Mouse (Mus musculus) v-Abl transformed pro-B cells (cell line): ENCODE results near the gene Cdkn2d.

ENCODE experiments used
- in situ Hi-C, 2 experiments: fragments of 400-800 bp; cut with MboI; formaldehyde crosslinking; loops; one replicate each; pipeline ENCODE4 v1.15.1; 2025; ENCODE audit not compliant: unreplicated experiment in 2 of 2

Gene Cdkn2d

GRCm38 (mm10) chr9:21291022-21291787, at the start of gene Cdkn2d:
Gene Cdkn2d (minus strand): TSS chr9:21291407.
- in situ Hi-C loops: no loop called here

GRCm38 (mm10) chr9:21340411-21340810, 49.2 kb upstream of the Cdkn2d start:
- in situ Hi-C loops: no loop called here

- in situ Hi-C loops: no loop called here
Measured at GRCm38 (mm10) chr9:21337652-21338051, 46.4 kb upstream of the Cdkn2d start.

GRCm38 (mm10) chr9:21336491-21336890, 45.3 kb upstream of the Cdkn2d start:
- in situ Hi-C loops: no loop called here

GRCm38 (mm10) chr9:21335391-21335790, 44.2 kb upstream of the Cdkn2d start:
- in situ Hi-C loops: no loop called here

GRCm38 (mm10) chr9:21334747-21335146, 43.5 kb upstream of the Cdkn2d start:
- in situ Hi-C loops: no loop called here

- in situ Hi-C loops: no loop called here
Measured at GRCm38 (mm10) chr9:21333523-21333922, 42.3 kb upstream of the Cdkn2d start.

- in situ Hi-C loops: no loop called here
Measured at GRCm38 (mm10) chr9:21332161-21333061, 41.2 kb upstream of the Cdkn2d start.

GRCm38 (mm10) chr9:21331365-21332140, 40.3 kb upstream of the Cdkn2d start:
- in situ Hi-C loops: no loop called here

GRCm38 (mm10) chr9:21329699-21330289, 38.6 kb upstream of the Cdkn2d start:
- in situ Hi-C loops: no loop called here

GRCm38 (mm10) chr9:21329041-21329440, 37.8 kb upstream of the Cdkn2d start:
- in situ Hi-C loops: no loop called here

GRCm38 (mm10) chr9:21328041-21328440, 36.8 kb upstream of the Cdkn2d start:
- in situ Hi-C loops: no loop called here

GRCm38 (mm10) chr9:21327569-21327968, 36.4 kb upstream of the Cdkn2d start:
- in situ Hi-C loops: no loop called here

- in situ Hi-C loops: loop anchor here in 1 of 2 experiments (25.0 kb wide), 1 partner anchor 162 kb away; the partner anchor contains the start of gene Pde4a
Measured at GRCm38 (mm10) chr9:21324269-21324668, 33.1 kb upstream of the Cdkn2d start.

GRCm38 (mm10) chr9:21322917-21323297, 31.7 kb upstream of the Cdkn2d start:
- in situ Hi-C loops: loop anchor here in 1 of 2 experiments (25.0 kb wide), 1 partner anchor 161 kb away; the partner anchor contains the start of gene Pde4a

- in situ Hi-C loops: loop anchor here in 1 of 2 experiments (25.0 kb wide), 1 partner anchor 160 kb away; the partner anchor contains the start of gene Pde4a
Measured at GRCm38 (mm10) chr9:21322211-21322916, 31.2 kb upstream of the Cdkn2d start.

GRCm38 (mm10) chr9:21321513-21321835, 30.3 kb upstream of the Cdkn2d start:
- in situ Hi-C loops: loop anchor here in 1 of 2 experiments (25.0 kb wide), 1 partner anchor 159 kb away; the partner anchor contains the start of gene Pde4a

GRCm38 (mm10) chr9:21320619-21321512, 29.7 kb upstream of the Cdkn2d start, which contains the start of gene Slc44a2:
Gene Slc44a2 (plus strand): TSS chr9:21320698.
- in situ Hi-C loops: loop anchor here in 1 of 2 experiments (25.0 kb wide), 1 partner anchor 159 kb away; the partner anchor contains the start of gene Pde4a
